Comparison of ENCODE assay signal across 8 mouse cellular contexts in genomic region chr2:38643625-38644427, GRCm38 (mm10). TPM values are rescaled to one million over a fixed set of nuclear protein-coding genes. Genes with fewer than 3 reads are reported as not detected.
DNase-seq lines count a peak whose midpoint lies in the region; ATAC-seq lines count a peak whose summit lies in the region.

TSS of gene Psmb7 (minus strand) at chr2:38644087.

- H3K27me3 ChIP-seq in heart, embryonic 10.5 days (ENCODE audit: insufficient read depth, poor library complexity, severe bottlenecking) = no peaks in the 10 kb centered on the region
- H3K27me3 ChIP-seq in kidney, embryonic 15.5 days = no peaks in the 10 kb centered on the region

- H3K4me1 ChIP-seq in heart, embryonic 10.5 days = peaks cover 14% of the 10 kb centered on the region
- peaks cover 15% of the 10 kb centered on the region for H3K4me1 ChIP-seq in kidney, embryonic 15.5 days

- WGBS in heart, embryonic 10.5 days = 2% methylated on average over 52 of the region's 52 CpGs
- whole genome bisulfite sequencing in kidney, embryonic 15.5 days = 2% methylated on average over 52 of the region's 52 CpGs

- peak; percentile 88 to 90 for DNase-seq in B cell, adult 2 months
- DNase-seq in brain, adult 2 months (ENCODE audit: low read depth, low spot score) = peak; percentile 96
- DNase-seq in heart, embryonic 10.5 days (ENCODE audit: low spot score) = peak; percentile 95
- peak; percentile 93 for DNase-seq in liver
- DNase-seq in spleen, postnatal 4 days (ENCODE audit: low spot score in 2 of 2) = peak; percentile 89 to 93

- H3K27ac ChIP-seq in heart, embryonic 10.5 days = peak within 1 kb of the TSS; percentile 94
- H3K27ac ChIP-seq in kidney, embryonic 15.5 days = peak within 1 kb of the TSS; percentile 73

- H3K9me3 ChIP-seq in heart, embryonic 10.5 days = no peaks in the 10 kb centered on the region
- no peaks in the 10 kb centered on the region for H3K9me3 ChIP-seq in kidney, embryonic 15.5 days (replicated peaks)

- peak within 1 kb of the TSS; percentile 92 for H3K4me3 ChIP-seq in heart, embryonic 10.5 days
- peak within 1 kb of the TSS; percentile 80 for H3K4me3 ChIP-seq in kidney, embryonic 15.5 days (replicated peaks)

- H3K4me2 ChIP-seq in kidney, embryonic 15.5 days = peak within 1 kb of the TSS; percentile 86

- ATAC-seq in erythroblast, adult 5-6 weeks (replicated peaks; ENCODE audit: low FRiP score, poor library complexity, severe bottlenecking) = peak; percentile 98
- ATAC-seq in kidney, embryonic 15.5 days (replicated peaks; ENCODE audit: low FRiP score) = peak; percentile 91
- peak; percentile 92 for ATAC-seq in monocyte, adult 5-6 weeks (replicated peaks; ENCODE audit: insufficient number of reproducible peaks, low FRiP score, low TSS enrichment, poor library complexity, severe bottlenecking)

- H3K9ac ChIP-seq in kidney, embryonic 15.5 days = peak within 1 kb of the TSS; percentile 92

- peaks cover 30% of the 10 kb centered on the region for H3K36me3 ChIP-seq in heart, embryonic 10.5 days
- H3K36me3 ChIP-seq in kidney, embryonic 15.5 days = peaks cover 36% of the 10 kb centered on the region

RNA-seq across cellular contexts. Expression of gene Psmb7, which starts in this region (rescaled TPM):
- 55.8 and 124 TPM in 2 replicates for total RNA-seq in erythroblast, adult 5-6 weeks (2015; ENCODE audit: low replicate concordance)
- total RNA-seq in erythroblast, adult 5-6 weeks (2017; ENCODE audit: low replicate concordance) = 83.9 and 94.1 TPM in 2 replicates
- 262 and 309 TPM in 2 replicates for polyA plus RNA-seq in heart, embryonic 10.5 days (2016; fragmentation: Nextera tagmentation; extraction: Ambion mirVana)
- 270 and 278 TPM in 2 replicates for polyA plus RNA-seq in kidney, embryonic 15.5 days (2015; fragmentation: Nextera tagmentation; extraction: Ambion mirVana)
- 165 to 226 TPM (median 206 TPM) in 3 replicates for total RNA-seq in monocyte, adult 5-6 weeks (2017)

Comparison
In these comparisons a context has a peak if more than half of its experiments do, and no peak if none do; other contexts are left out.
1. Peak in every context shown above with its lines: DNase-seq, ATAC-seq, H3K4me3 ChIP-seq and H3K27ac ChIP-seq.